Comparison of ENCODE assay signal across 21 mouse cellular contexts in genomic region chrX:157809721-157810120, GRCm38 (mm10). TPM values are rescaled to one million over a fixed set of nuclear protein-coding genes. Genes with fewer than 3 reads are reported as not detected.
"Had no signal": no experiment of that assay in that cellular context is flagged by ENCODE, and none has a peak within 500 bp of the region (broad histone marks: within the 10 kb centered on the region; RNA-seq: fewer than 3 reads in every experiment).

No protein-coding gene starts in this region.

- H3K27ac ChIP-seq: neural tube, embryonic 13.5 days; neural tube, embryonic 15.5 days; stomach, embryonic 15.5 days; stomach, postnatal 0 days had no signal

- H3K36me3 ChIP-seq: neural tube, embryonic 13.5 days; neural tube, embryonic 15.5 days; stomach, embryonic 15.5 days had no signal

- H3K9ac ChIP-seq: neural tube, embryonic 13.5 days; neural tube, embryonic 15.5 days; stomach, embryonic 15.5 days had no signal

- H3K4me3 ChIP-seq: neural tube, embryonic 13.5 days; neural tube, embryonic 15.5 days; stomach, embryonic 15.5 days had no signal

- DNase-seq: retina, postnatal 1 day; right cerebral cortex, adult 18-20 months; right cerebral cortex, postnatal 14 days; right cerebral cortex, postnatal 25 days; right cerebral cortex, postnatal 4 days; spleen, adult 18-20 months; thymus, adult 18-20 months; thymus, adult 2 months; thymus, postnatal 14 days; thymus, postnatal 25 days; thymus, postnatal 36 days; thymus, postnatal 4 days had no signal

- H3K9me3 ChIP-seq: neural tube, embryonic 13.5 days; neural tube, embryonic 15.5 days; stomach, embryonic 15.5 days had no signal

- H3K27me3 ChIP-seq: neural tube, embryonic 13.5 days; neural tube, embryonic 15.5 days; stomach, embryonic 15.5 days had no signal

- H3K4me2 ChIP-seq: neural tube, embryonic 13.5 days; neural tube, embryonic 15.5 days; stomach, embryonic 15.5 days had no signal

- H3K4me1 ChIP-seq: neural tube, embryonic 13.5 days; neural tube, embryonic 15.5 days; stomach, embryonic 15.5 days had no signal

RNA-seq across cellular contexts. Expression of gene Klhl34, which starts 8.5 kb away (rescaled TPM):
- polyA plus RNA-seq: small intestine, adult 2 months; spleen, adult 2 months; testis, adult 2 months; thymus, postnatal 0 days; urinary bladder, adult 2 months had no signal
